Mouse (Mus musculus) neural tube, embryonic 14.5 days (tissue): ENCODE data around the gene Nfib. TPM values are rescaled to one million over a fixed set of nuclear protein-coding genes. Genes with fewer than 3 reads are reported as not detected.

Source experiments
- ATAC-seq: fragments of 200-750 bp; cut with Nextera tagmentation; 2 replicates; pipeline ENCODE4 v1.8.0; 2017; ENCODE audit warnings: low read depth, mild to moderate bottlenecking, moderate TSS enrichment, moderate library complexity
- H3K27ac ChIP-seq: fragments of 300-500 bp; sonication (generic); 2 replicates; pipeline ENCODE4 v1.5.1; 2014; ENCODE audit warnings: low read depth, mild to moderate bottlenecking, control low read depth, low read length, moderate library complexity, mixed read lengths
- H3K27me3 ChIP-seq: fragments of 300-500 bp; sonication (generic); 2 replicates; pipeline ENCODE4 v1.6.1; 2014; ENCODE audit warnings: low read length; ENCODE audit not compliant: control insufficient read depth, insufficient read depth
- H3K36me3 ChIP-seq: fragments of 300-500 bp; sonication (generic); 2 replicates; pipeline ENCODE4 v1.6.1; 2014; ENCODE audit warnings: low read length, mixed read lengths; ENCODE audit not compliant: control insufficient read depth, insufficient read depth
- H3K4me1 ChIP-seq: fragments of 300-500 bp; sonication (generic); 2 replicates; pipeline ENCODE4 v1.6.1; 2014; ENCODE audit warnings: low read length; ENCODE audit not compliant: control insufficient read depth, insufficient read depth
- H3K4me2 ChIP-seq: fragments of 300-500 bp; sonication (generic); 2 replicates; pipeline ENCODE4 v1.6.1; 2014; ENCODE audit warnings: mild to moderate bottlenecking, low read depth, low read length, control low read depth
- H3K4me3 ChIP-seq: fragments of 300-500 bp; sonication (generic); 2 replicates; pipeline ENCODE4 v1.5.1; 2014; ENCODE audit warnings: low read depth, low read length, control low read depth, mixed read lengths
- H3K9ac ChIP-seq: fragments of 300-500 bp; sonication (generic); replicated peaks from 2 replicates; pipeline ENCODE4 v1.6.1; 2014; ENCODE audit warnings: low read depth, mild to moderate bottlenecking, control low read depth, low read length, mixed read lengths
- H3K9me3 ChIP-seq: fragments of 300-500 bp; sonication (generic); 2 replicates; pipeline ENCODE4 v1.6.1; 2016; ENCODE audit warnings: low read length; ENCODE audit not compliant: control insufficient read depth
- WGBS: fragments of 180-500 bp; shearing (Covaris S2); extraction: QIAGEN DNeasy Blood & Tissue Kit; methylation state at CpG from one replicate; pipeline ENCODE4 v1.1.7; 2014; 5-methylcytosine and 5-hydroxymethylcytosine counted together
- polyA plus RNA-seq: library from polyadenylated mRNA; unstranded; fragments of >200 nt; fragmentation: Nextera tagmentation; extraction: Ambion mirVana; gene quantifications from 2 replicates; pipeline ENCODE4 v1.2.1, GENCODE M21; 2014

Nfib gene
- polyA plus RNA-seq, 1 experiment from 2014 or later, result 111 TPM

DNA sequence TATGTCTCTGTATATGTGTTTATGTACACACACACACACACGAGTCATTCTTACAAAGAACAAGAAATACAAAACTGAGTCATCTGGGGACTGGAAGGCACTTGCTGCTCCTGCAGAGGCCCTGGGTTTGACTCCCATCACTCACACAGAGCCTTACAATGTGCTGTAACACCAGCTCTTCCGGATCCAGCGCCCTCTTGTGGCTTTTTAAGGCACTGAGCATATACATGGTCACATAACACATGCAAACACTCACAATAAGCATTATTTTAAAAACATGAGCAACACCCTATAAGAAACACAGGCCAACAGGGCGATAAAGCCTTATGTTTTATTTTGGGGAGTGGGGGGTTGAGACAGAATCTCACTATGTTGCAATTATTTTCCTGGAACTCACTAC is 226.2 kb downstream of the Nfib start:
- Histone ChIP-seq H3K4me1 (no peaks in the 10 kb centered on the region), H3K4me3 (no peak overlapping the region), H3K27me3 (no peaks in the 10 kb centered on the region), H3K36me3 (no peaks in the 10 kb centered on the region), H3K27ac (no peak overlapping the region), H3K4me2 (no peak overlapping the region), H3K9ac (no peak overlapping the region), H3K9me3 (no peaks in the 10 kb centered on the region)
- no peak for ATAC-seq
- 77% methylated on average over 4 of the region's 4 CpGs for WGBS

DNA sequence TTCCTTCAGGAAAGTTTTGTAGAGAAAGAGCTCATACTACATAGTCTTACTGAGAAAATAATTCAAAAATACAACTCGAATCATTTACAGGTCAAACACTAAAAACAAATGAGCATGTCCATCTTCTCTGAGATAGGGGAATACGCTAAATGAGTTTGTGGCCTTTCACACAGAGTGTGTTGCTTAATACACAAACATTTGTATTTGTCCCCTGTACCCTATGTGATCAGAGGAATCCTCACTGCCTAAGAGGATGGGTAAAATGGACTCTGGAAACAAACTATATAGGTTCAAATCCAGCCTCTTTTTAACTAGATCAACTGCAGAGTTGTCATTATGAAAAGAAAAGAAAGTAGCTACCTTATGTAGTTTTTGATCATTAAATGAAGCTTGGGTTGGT is 227.8 kb downstream of the Nfib start:
- H3K4me3 ChIP-seq, result no peak overlapping the region
- WGBS, result 93% methylated on average over 2 of the region's 2 CpGs
- ATAC-seq, result no peak
- no peaks in the 10 kb centered on the region for H3K36me3 ChIP-seq
- no peak overlapping the region for H3K27ac ChIP-seq
- no peaks in the 10 kb centered on the region for H3K9me3 ChIP-seq
- H3K27me3 ChIP-seq, result no peaks in the 10 kb centered on the region
- H3K4me1 ChIP-seq, result no peaks in the 10 kb centered on the region
- no peak overlapping the region for H3K9ac ChIP-seq
- no peak overlapping the region for H3K4me2 ChIP-seq

DNA sequence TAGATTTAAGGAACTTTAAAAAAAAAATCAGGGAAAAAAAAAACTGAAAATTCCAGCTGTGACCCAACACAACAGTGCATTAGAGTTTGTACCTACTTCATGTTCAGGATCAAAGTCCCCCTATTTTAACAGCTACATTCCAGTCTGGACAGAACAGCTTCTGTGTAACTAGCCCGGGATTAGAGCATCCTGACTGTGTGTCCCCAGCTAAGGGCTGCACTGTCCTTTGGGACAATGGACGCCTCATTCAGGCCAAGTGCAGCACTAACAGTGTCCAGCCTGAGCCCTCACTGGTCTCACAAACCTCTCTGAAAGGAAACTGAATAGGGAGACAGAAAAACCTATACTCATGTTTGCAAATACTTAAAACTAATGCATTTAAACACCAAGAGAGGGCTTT is 229.1 kb downstream of the Nfib start:
- H3K36me3 ChIP-seq, result no peaks in the 10 kb centered on the region
- no peak for ATAC-seq
- no peak overlapping the region for H3K9ac ChIP-seq
- H3K4me1 ChIP-seq, result no peaks in the 10 kb centered on the region
- no peak overlapping the region for H3K27ac ChIP-seq
- no peaks in the 10 kb centered on the region for H3K9me3 ChIP-seq
- H3K4me3 ChIP-seq, result no peak overlapping the region
- no peaks in the 10 kb centered on the region for H3K27me3 ChIP-seq
- no peak overlapping the region for H3K4me2 ChIP-seq
- 59% methylated on average over 2 of the region's 2 CpGs for WGBS

DNA sequence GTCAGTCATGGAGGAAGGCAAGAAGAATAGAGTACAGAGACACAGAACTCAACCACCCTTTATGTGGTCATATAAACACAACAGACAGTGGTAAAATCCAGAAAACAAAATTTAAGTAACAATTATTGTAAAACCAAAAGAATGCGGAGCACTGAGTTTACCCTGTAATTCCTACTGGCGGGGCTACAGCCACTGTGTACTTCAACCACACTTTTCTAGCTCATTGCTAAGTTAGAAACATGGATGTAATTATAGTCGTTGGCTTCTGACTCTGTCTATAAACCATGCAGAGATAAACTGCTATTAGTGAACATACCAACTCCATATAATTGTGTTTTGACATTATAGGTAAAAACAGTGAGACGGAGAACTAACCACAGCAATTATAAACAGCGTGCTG is 231.2 kb downstream of the Nfib start:
- Histone ChIP-seq H3K4me2 (no peak overlapping the region), H3K4me1 (0 out of 2 replicates have a peak, but pooled peaks cover 4% of the 10 kb centered on the region), H3K9me3 (no peaks in the 10 kb centered on the region), H3K27ac (no peak overlapping the region), H3K9ac (no peak overlapping the region), H3K27me3 (no peaks in the 10 kb centered on the region), H3K36me3 (no peaks in the 10 kb centered on the region), H3K4me3 (no peak overlapping the region)
- 88% methylated on average over 5 of the region's 5 CpGs for WGBS
- no peak for ATAC-seq

DNA sequence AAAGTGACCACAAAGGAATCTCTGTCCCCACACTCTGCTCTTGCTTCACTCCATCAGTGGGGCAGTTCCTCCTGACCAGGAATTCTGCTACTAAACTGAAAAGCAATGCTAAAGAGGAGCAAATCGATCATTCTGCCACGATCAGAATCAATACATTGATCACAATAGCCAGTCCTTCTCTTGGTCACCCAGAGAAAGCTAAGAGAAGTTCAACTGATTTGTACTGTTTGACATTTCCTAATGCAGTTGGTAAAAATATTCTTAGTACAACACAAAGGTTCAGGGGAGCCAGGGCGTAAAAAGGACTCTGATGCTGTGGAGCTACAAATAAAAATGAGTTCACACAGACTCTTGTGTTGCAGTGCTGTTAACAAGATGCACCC is 234.6 kb downstream of the Nfib start:
- H3K4me1 ChIP-seq, result peaks cover 14% of the 10 kb centered on the region; the same call in 1 of the 2 replicates
- H3K36me3 ChIP-seq, result no peaks in the 10 kb centered on the region
- ATAC-seq, result no peak
- H3K27ac ChIP-seq, result no peak overlapping the region
- no peaks in the 10 kb centered on the region for H3K9me3 ChIP-seq
- 91% methylated on average over 3 of the region's 3 CpGs for WGBS
- no peak overlapping the region for H3K9ac ChIP-seq
- H3K27me3 ChIP-seq, result no peaks in the 10 kb centered on the region
- no peak overlapping the region for H3K4me2 ChIP-seq
- no peak overlapping the region for H3K4me3 ChIP-seq

DNA sequence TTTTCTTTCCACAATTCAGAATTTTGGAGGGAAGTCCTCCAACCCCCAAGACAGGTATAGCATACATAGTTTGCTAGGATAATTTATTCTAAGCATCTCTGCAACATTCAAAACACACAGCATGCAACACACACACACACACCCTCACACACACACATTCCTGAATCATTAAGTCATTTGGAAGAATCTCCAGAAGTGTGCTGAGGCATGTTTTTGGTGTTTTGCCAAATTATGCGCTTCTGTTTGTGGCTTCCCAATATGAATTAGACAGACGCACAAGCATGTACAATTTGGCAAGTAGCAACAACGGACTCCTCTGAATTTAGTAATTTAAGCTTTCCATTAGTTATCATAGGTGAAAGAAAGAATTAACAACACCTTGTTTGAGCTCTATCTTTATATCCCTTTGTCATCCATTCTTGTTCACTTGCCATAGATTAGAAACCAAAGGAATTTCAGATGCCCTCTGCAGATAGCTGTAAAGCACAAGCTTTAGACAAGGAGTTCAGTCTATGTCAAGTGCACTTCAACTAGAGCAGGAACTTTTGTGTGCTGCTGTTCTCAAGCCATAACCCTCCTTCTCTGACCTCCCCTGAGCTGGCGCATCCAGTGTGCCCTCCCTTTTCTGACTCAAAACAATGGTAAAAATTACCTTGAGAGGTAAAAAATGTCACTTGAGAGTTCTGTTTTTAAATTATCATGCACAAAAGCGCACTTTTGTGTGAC is 235.2 kb downstream of the Nfib start:
- WGBS, result 76% methylated on average over 5 of the region's 5 CpGs

DNA sequence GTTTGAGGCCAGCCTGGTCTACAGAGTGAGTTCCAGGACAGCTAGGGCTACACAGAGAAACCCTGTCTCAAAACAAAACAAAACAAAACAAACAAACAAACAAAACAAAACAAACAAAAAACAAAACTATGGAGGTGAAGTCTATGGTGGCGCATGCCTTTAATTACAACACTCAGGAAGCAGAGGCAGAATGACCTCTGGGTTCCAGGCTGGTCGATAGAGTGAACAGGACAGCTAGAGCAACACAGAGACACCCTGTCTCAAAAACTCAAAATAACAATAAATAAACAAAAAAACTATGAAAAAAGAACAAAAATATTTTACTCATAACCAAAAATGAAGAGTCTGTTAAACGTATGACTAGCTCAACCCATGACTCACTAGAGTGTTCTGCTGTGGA is 236.6 kb downstream of the Nfib start:
- 89% methylated on average over 3 of the region's 3 CpGs for WGBS
- H3K4me1 ChIP-seq, result peaks cover 18% of the 10 kb centered on the region; the same call in 1 of the 2 replicates

More for the DNA sequence above, 235.2 kb downstream of the Nfib start:
- H3K27ac ChIP-seq, result no peak overlapping the region
- no peak overlapping the region for H3K9ac ChIP-seq
- H3K4me3 ChIP-seq, result no peak overlapping the region
- H3K4me2 ChIP-seq, result no peak overlapping the region
- H3K9me3 ChIP-seq, result no peaks in the 10 kb centered on the region
- no peaks in the 10 kb centered on the region for H3K27me3 ChIP-seq
- H3K36me3 ChIP-seq, result no peaks in the 10 kb centered on the region
- ATAC-seq, result no peak
- H3K4me1 ChIP-seq, result peaks cover 14% of the 10 kb centered on the region; the same call in 1 of the 2 replicates

DNA sequence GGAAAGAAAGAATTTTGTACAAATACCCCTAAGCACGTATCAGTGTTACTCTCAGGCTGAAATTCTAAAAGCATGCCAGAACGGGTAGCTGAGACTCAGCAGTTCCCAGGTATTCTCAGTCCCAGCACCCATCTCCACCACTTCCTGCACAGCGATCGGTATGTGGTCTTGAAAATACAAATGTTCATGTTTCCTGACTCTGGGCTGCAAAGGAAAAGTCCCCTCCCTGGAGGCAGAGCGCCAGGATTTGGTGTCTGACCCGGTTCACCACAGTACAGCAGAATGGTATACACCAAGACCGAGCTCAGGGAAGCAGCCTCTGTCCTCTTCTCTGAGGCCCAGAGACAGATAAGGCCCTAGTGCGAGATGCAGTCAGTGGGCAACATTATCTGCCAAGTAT is 238.8 kb downstream of the Nfib start:
- no peak for ATAC-seq
- Histone ChIP-seq H3K36me3 (no peaks in the 10 kb centered on the region), H3K9ac (no peak overlapping the region), H3K4me3 (no peak overlapping the region), H3K27me3 (no peaks in the 10 kb centered on the region), H3K9me3 (no peaks in the 10 kb centered on the region), H3K4me1 (peaks cover 22% of the 10 kb centered on the region; the same call in 1 of the 2 replicates), H3K4me2 (no peak overlapping the region), H3K27ac (no peak overlapping the region)
- WGBS, result 75% methylated on average over 8 of the region's 8 CpGs

More for the DNA sequence above, 236.6 kb downstream of the Nfib start:
- no peaks in the 10 kb centered on the region for H3K27me3 ChIP-seq
- no peaks in the 10 kb centered on the region for H3K36me3 ChIP-seq
- no peak overlapping the region for H3K27ac ChIP-seq
- H3K4me2 ChIP-seq, result no peak overlapping the region
- no peak for ATAC-seq
- no peak overlapping the region for H3K9ac ChIP-seq
- no peak overlapping the region for H3K4me3 ChIP-seq
- H3K9me3 ChIP-seq, result no peaks in the 10 kb centered on the region

DNA sequence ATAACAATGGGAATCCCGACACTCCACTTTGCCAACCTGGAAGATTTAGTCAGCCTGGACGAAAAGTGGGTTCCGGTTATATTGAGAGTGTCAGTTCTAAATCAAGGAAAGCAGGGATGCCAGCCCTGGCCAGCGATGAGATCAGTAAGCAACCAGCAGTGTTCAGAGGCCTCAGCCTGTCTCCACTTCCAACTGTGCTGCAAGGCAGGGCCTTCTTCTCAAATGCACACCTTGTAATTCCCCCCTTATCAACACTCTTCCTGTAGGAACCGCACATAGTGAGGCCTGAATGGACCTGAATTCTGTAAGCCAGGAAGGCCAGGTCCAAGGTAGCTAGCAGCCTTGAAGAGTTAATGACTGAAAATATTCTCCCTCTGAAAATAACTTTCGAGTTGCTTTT is 239.4 kb downstream of the Nfib start:
- H3K27ac ChIP-seq, result no peak overlapping the region
- no peaks in the 10 kb centered on the region for H3K9me3 ChIP-seq
- no peak overlapping the region for H3K4me2 ChIP-seq
- no peaks in the 10 kb centered on the region for H3K36me3 ChIP-seq
- no peak overlapping the region for H3K4me3 ChIP-seq
- no peak overlapping the region for H3K9ac ChIP-seq
- no peaks in the 10 kb centered on the region for H3K27me3 ChIP-seq
- H3K4me1 ChIP-seq, result peaks cover 22% of the 10 kb centered on the region; the same call in 1 of the 2 replicates
- 69% methylated on average over 6 of the region's 6 CpGs for WGBS
- ATAC-seq, result no peak
